Mouse (Mus musculus): Measurements from ENCODE around the gene Vmp1.
A peak's percentile ranks its signal among the peaks of the same experiment; 100 is the strongest.

Vmp1 gene

DNA sequence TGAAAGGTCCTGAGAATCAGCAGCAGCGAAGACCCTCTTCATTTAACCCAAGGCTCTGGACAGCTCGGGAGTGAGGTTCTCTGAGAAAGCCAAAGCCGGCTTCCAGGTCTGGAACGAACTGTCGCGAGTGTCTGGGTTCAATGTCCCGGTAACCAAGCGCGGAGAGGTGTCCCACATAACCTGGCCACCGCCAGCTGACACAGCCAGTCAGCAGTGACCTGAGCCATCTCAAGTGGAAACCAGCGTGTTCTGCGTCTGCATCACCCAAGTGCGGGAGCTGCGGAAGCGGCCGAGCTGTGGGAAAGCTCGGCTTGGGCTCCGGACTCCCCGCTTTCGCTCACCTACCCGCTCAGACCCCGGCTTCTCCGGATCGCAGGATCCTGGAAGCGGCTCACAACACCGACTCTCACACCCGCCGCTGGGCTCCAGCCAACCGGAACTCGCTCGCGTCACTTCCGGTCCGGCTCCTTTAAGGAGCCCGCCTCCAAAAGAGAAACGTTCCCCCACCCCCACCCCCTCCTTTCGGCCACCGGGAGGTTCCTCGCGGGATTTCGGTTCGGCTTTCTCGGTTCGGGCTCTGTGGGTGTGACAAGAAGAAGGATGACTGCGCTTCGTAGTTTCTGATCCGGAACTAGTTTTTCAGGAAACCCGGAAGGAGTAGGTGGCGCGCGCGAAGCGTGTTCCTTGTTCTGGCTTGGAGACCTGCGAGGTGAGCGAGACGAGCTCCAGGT lies at the start of gene Vmp1, which contains the start of gene Ptrh2:
Gene Vmp1, minus strand, starts transcription at position 442 of the 731 bp plus-strand sequence.
Gene Ptrh2, plus strand, starts transcription at position 591 of the 731 bp plus-strand sequence.
- peak; percentile 83 to 88 for DNase-seq (ENCODE audit: low spot score in 2 of 2)

DNA sequence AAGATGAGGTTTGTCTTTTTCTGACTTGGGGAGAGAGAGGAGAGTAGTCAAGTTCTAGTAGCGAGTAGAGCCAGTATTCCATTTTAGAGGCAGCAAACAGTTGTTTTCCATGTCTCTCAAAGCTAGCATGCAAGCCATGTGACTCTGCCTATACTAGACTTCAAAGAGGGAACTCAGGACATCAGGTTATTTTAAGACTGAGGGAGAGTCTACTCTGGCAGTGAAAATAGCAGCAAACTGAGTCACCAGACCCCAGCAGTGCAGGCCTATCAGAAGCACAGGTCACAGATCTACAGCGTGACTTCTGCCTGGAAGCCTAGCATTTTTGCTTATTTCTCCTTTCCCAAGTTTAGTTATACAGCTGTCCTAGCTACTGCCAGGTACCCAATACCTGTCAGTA lies 47.8 kb upstream of the Vmp1 start:
- no peak for DNase-seq (ENCODE audit: low spot score in 2 of 2)

DNA sequence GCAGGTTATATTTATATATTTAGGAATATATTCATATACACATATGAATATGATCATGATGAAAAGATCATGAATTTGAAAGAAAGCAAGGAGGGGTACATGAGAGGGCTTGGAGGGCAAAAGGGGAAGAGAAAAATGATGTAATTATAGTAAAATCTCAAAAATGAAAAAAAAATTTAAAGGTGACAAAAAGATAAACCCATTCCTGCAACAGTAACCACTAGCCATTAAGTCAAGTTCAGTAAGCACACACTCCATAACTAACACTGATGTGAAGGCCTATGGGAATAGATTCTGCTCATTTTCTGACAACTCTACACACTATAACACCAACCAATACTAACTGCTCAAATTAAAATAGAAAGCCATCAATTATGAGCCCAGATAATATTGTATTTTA lies 42.0 kb upstream of the Vmp1 start:
- DNase-seq (ENCODE audit: low spot score in 2 of 2), result no peak

DNA sequence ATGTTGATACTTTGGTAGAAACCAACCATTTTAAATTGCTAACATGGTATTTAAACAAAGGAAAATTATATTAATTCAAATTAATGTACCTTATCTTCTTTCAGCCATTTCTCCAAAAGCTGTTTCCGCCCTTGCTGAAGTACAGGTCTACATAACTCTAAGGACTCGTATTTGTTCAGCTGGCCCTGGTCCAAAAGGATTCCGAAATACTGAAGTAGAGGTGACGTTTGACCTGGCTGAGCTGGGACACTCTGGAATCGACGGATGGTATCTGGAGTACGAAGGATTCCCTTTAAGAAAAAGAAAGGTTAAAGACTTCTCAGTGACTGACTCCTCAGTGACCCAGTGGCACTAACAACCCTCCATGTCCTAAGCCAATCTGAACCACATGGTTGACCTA lies 41.3 kb upstream of the Vmp1 start:
- no peak for DNase-seq (ENCODE audit: low spot score in 2 of 2)

DNA sequence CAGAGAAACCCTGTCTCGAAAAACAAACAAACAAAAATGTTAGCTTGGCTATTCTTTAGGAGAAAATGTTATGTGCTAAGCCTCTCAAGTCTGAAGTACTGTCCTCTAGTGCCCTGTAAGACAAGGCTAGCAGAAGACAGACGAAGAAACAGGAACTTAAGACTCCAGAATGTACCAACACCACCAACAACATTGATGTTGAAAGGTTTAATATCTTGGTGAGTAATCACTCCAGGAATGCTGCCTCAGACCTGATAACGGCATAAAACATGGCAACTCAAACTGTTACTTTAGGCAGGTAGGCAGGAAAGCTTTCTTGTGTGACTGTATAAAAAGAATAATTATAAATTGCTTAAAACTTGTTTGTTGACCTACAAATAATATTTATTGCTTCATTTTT lies 40.4 kb upstream of the Vmp1 start:
- DNase-seq (ENCODE audit: low spot score in 2 of 2), result no peak

DNA sequence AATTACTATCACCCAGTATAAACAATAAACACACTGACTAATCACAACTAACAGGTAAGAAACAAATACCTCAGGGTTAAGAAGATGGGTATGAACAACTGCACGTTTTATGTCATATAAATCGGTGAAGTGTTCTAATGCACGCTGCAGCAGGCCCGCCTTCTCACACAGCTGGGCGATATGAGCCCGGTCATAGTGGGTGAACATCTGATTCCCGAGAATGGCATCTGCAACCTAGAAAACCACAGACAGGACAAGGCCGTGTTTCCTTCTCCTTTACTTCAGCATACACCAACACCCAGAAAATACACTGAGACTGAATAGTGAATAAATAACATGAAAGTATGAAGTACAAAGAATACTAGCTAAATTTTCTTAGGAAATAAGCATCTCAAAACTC lies 35.8 kb upstream of the Vmp1 start:
- DNase-seq (ENCODE audit: low spot score in 2 of 2), result no peak

DNA sequence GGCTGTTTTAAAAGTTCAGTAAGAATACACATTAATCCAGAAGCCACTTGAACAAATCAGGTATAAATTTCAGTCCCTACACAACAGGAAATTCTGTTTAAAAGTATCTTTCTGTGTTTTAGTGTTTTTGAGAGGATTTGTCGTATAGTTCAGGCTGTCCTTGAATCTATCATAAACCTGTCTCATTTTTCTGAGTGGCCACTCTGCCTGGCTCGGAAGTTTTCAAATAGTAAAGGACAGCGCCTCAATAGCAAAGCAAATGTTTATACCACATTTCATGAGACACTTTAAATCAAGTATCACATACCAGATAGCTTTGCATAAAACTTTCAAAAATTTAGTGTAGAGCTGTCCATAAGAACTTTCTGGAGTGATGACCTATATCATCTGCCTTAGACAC lies 34.7 kb upstream of the Vmp1 start:
- DNase-seq (ENCODE audit: low spot score in 2 of 2), result no peak

DNA sequence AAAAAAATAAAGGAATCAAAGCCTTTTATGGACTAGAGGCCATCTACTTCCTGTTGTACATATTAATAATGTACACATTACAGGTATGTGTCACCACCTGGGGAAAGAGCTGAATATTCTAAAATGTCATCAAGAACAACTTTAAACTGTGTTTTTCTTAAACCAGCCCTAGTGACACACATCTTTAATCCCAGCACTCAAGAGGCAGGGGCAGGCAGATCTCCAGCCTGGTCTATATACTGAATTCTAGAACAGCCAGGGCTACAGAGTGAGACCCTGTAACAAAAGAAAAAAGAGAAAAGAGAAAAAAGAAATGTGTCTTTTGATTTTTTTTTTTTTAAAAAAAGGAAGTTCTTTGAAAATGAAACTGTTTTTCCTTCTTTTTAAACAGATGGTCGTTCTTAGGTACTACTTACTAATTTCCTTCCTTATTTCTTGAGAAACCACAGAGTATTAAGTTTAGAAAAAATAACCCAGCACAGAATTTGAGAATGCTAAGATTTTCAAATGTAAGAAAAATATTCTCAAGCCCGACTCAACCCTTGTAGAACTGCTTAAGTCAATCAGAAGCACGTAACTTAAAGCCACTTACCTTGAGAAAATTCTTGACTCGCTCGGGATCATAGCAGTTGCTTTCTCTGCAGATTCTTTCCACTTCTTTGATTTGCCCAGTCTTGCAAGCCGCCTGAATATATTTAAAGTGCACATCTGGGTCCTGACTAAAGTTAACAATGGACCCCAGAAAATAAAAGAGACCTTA lies 33.9 kb upstream of the Vmp1 start:
- peak in 1 of 2 experiments; percentile 16 for DNase-seq (ENCODE audit: low spot score in 2 of 2)

DNA sequence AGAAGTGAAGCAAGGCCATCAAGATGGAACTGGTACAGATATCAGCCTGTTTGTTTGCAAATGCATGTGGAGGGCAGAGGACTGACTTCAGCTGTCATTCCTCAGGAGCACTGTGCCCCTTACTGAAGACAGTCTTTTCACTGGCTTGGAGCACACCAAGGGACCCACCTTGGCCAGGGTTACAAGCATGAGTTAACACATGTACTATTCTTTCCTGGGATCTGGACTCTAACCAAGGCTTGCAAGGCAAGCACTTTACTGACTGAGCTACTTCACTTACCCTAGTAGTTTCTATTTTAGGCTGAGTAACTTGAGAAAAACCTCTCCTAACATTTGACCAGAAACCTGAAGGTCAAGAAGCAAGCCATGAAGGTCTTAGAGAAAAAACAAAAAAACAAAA lies 31.0 kb upstream of the Vmp1 start:
- no peak for DNase-seq (ENCODE audit: low spot score in 2 of 2)

DNA sequence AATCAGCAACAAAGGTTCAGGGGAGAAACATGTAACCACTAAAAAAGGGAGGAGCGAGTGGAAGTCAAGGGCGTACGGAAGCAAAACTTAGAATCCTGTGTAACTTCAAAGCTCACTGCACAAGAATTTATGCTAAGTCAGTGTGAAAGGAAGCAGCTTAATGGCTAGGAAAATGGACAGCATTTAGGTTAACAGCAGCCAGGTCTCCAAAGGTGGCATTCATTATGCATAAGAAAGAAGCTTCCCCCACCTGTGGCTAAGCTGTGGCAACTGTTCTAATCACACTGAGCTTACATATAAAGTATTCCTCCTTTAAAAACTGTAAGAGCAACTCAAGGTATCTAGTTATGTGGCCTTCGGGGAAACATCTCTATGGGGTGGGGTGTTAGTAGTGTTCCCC lies 17.5 kb upstream of the Vmp1 start:
- DNase-seq (ENCODE audit: low spot score in 2 of 2), result no peak

DNA sequence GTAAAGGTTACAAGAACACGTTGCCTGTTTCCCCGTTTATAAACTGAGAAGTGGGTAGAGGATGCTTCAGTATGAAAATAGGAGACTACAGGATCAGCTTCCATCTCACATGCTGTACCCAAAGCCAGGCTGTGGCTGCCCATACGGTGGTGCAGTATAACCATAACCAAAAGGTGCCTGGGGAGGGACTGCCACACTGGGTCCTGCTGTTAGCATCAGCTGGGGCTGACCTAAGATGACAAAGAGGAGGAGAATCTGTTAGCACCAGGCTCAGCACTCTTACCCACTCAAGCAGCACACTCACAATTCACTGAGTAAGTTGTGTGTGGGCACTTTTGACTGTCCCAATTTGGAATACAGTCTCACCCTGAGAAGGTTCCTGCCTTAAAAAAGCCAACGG lies 11.8 kb upstream of the Vmp1 start:
- DNase-seq (ENCODE audit: low spot score in 2 of 2), result no peak

DNA sequence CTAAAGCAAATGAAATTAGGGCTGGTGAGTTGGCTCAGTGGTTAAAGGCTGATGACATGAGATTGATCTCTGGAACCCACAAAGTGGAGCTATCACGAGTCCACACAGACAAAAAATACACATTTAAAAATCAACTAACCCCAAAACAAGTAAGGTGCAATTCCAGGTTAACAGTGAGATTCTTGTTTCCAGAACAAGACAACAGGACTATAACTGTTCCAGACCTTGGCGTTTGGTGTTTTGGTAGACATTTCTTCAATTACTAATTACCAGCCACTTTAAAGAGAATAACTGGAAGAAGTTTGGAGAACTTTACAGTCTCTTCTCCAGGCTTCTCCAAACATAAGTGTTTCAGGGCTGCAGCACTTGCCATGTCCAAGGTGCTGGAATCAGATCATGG lies 8.9 kb upstream of the Vmp1 start:
- DNase-seq (ENCODE audit: low spot score in 2 of 2), result no peak

DNA sequence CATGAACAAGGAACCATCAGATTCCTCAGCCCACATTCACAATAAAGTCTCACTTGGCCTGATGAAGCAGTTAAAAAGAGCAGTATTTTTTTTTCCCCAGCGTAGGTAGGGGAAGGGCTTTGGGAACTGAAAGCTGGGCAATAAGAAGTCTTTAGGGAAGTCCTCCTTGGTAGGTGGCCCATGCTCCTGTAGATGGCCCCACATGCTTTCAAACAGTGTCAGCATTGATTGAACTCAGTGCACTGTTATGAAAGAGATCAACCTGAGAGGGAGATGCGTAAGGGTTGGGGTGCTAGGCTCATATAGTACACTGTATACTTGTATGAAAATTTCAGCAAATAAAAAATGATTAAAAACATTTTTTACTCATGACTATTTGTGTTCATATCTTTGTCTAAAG lies 8.3 kb upstream of the Vmp1 start:
- DNase-seq (ENCODE audit: low spot score in 2 of 2), result no peak

DNA sequence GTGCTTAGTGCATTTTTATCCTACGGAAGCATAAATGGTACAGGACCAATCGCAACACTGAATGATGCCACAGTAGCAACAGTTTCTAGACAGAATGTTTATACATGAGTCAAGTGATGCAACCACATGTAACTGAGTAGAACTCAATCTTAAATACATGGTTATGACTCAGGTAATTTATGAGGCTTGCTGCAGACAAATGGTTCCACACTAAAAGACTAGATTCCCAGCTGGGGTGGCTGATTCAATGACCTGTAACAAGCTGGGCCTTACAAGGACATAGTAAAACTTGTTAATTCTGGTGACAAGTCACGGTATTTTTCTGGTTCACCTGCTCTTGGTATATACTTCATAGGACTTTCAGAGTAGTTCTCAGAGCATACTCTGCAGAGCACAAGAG lies 7.8 kb upstream of the Vmp1 start:
- DNase-seq (ENCODE audit: low spot score in 2 of 2), result no peak

DNA sequence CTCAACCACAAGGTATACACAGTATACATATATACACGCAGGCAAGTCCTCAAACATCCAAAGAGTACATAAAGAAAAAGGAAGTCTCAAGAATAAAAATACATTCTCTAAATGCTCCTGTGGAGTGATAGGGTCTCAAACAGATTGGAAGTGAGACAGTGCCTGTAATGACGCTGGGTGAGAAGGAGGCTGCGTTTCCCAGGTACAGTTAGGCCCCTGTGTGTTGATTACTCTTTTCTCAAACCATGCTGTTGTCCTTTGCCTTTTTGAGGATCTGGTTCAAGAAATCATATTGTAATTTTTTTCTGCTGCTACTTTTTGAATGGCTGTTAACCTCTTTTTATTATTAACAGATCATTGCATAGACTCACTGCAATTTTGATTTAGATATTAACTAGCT lies 6.7 kb upstream of the Vmp1 start:
- DNase-seq (ENCODE audit: low spot score in 2 of 2), result no peak

DNA sequence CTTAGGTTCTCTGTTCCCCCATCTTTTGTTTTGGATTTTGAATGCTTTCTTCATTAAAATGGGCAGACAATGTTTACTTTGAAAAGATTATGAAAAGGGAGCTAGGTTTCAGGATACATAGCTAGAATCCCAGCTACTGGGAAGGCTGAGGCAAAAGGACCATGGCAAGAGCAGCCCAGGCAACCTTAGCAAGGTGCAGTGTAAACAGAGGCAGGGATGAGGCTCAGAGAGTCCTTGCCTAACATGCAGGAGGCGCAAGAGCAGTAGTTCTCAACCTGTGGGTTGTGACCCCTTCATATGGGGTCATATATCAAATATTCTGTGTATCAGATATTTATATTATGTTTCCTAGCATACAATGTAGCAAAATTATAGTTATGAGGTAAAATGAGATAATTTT lies 1.7 kb upstream of the Vmp1 start:
- no peak for DNase-seq (ENCODE audit: low spot score in 2 of 2)

DNA sequence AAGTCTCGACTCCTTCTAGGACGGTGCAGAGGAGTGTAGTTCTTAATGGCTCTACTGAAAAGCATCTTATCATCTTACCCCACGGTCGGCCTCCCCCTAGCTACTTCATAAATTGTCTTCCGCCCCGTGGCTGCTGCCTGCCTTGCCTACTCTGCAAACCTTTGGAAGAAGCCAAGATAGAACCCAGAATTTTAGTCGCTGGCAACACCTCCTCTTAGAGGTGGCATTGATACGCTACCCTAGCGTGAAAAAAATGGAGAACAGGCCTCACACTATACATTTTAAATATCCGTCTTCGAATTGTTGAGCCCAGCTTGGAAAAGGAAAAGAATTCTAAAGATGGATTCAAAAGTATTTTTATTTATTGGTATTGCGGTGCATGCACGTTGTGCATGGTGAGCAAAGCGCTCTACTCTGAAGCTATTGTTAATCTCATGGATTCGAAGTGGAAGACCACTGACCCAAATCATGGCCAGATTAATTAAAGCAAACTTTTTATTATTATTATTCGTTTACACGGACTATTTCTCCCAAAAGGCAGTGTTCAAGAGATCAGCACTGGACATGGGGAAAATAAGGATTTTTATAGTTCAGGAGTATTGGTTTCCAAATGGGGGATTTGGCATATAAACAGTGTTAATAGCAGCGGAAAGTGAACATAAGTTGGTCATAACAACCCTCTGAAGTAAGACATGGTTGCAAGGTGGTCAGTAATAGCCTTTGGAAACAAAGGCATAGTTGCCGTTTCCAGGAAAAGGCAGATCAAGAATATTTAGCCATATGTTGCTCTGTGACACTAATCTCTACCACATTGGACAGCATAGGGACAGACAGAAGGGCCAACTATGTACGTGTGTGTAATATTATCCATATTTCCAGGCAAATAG lies 733 bp upstream of the Vmp1 start:
- no peak for DNase-seq (ENCODE audit: low spot score in 2 of 2)

DNA sequence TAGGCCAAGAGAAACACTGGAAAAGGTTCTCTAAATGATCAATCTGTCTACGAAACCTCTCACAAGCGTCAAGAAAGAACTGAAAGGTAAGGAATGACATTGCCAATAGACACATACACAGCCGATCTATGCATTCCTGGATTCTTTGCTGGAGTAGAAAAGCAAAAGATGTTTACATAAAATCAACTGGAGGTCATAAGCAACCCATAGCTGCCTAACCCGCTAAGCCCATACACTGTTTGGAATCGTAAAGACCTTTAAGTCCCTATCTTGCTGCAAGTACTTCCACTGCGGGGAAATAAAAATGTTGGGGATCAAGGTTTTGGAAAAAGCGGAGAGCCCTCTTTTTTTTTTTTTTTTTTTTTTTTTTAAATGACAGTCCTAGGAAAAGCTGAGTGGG lies 775 bp downstream of the Vmp1 start:
- DNase-seq (ENCODE audit: low spot score in 2 of 2), result no peak

DNA sequence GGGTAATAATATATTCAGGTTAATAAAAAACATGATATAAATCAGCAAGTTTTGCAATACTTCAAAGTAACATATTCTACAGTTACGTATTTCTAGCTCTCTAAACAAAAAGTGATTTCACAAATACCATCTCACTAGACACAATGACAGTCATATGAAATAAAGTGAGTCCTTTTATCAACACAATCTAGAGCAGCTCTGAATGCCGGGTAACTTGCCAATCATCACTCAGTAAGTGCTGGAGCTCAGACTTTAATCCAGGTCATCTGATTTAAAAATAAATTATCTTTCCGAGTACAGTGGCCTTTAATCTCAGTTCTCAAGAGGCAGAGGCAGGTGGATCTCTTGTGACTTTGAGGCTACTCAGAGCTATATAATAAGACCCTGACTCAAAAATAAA lies 2.2 kb downstream of the Vmp1 start:
- DNase-seq (ENCODE audit: low spot score in 2 of 2), result no peak

DNA sequence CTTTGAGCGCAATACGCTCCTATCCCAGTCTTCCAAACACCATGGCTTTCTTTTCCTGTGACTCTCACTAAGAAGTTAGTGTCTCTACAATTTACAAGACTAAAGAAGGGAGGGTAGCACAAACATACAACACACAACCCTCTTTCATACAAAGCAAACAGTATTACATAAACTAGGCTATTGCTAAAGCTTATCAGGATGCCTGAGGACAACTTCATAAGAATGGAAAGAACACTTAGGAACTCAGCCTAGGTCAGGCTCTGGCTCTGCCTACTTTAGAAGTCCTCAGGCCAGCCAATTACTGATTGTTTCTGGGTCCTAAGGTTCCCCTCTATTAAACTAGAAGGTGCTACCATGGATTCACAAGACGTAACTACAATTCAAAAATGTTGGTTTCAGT lies 2.9 kb downstream of the Vmp1 start:
- DNase-seq (ENCODE audit: low spot score in 2 of 2), result no peak

DNA sequence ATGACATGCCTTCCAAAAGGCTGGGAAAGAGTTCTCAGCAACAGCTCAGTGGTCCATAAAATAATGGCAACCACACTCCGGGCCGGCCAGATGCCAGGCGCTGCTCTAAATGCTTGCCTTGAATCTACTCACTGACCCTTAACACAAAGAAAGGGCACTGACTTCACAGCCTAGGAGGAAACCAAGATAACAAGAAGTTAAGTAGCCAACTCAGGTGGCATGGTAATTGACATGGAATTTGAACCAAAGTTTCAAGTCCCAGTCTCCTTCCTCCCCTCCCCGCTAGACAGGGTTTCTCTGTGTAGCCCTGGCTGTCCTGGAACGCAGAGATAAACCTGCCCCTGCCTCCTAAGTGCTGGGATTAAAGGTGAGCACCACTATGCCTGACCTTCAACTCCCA lies 4.7 kb downstream of the Vmp1 start:
- no peak for DNase-seq (ENCODE audit: low spot score in 2 of 2)

DNA sequence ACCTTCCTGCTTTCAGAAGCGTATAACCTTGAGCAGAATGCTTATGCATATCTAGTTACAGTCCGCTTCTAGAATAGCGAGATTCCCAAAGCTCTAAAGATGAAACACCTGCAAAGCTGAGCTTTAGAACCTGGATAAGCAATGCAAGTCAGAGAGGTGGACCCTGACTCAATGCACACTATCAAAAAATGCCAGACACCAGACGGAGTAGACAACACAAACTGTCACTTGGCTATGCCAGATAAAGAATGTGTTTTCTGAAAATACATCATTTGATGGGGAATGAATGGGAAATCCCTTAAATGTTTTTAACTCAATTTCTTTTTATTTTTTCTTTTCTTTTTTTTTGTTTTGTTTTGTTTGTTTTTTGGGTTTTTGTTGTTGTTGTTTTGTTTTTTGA lies 8.1 kb downstream of the Vmp1 start:
- no peak for DNase-seq (ENCODE audit: low spot score in 2 of 2)

DNA sequence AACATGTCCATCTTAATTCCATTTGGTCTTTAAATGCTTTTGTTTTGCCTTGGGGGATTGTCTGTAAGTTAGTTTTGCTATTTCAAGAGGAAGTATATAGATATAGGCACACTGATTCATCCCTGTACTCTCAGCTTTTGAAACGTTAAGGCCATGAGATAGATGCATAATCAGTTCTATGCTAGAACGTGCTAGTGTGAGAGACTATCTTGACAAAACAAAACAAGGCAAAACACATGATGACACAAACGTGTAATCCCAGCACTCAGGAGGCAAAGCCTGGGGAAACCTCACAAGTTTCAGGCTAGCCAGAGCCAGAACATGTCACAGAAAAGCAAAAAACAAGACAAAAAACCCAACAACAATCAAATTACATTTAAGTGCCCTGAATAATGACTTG lies 10.9 kb downstream of the Vmp1 start:
- DNase-seq (ENCODE audit: low spot score in 2 of 2), result no peak

All from natural killer cell, adult 2 months (primary cell).